Mouse (Mus musculus) midbrain, postnatal 0 days (tissue): ENCODE measurements at regions not wholly inside any gene's neighbourhood (a gene's known extent, or its start where the extent isn't known, plus 50 kb on each side); places are given as distances from the start of the nearest gene placed in this dataset.

ENCODE experiments used
- ATAC-seq: fragments of 200-750 bp; cut with Nextera tagmentation; 2 replicates; pipeline ENCODE4 v1.8.0; 2017; ENCODE audit warnings: moderate number of reproducible peaks, mild to moderate bottlenecking, moderate TSS enrichment, moderate library complexity; ENCODE audit not compliant: low FRiP score
- DNase-seq: peaks from one replicate; pipeline ENCODE4 v3.0.0-alpha.2; 2015; ENCODE audit warnings: low spot score
- H3K27ac ChIP-seq: fragments of 300-500 bp; sonication (generic); 2 replicates; pipeline ENCODE4 v1.5.1; 2014; ENCODE audit warnings: low read depth, mild to moderate bottlenecking, low read length, mixed read lengths
- H3K27me3 ChIP-seq: fragments of 300-500 bp; sonication (generic); 2 replicates; pipeline ENCODE4 v1.6.1; 2014; ENCODE audit warnings: low read length, control low read depth, mixed read lengths; ENCODE audit not compliant: insufficient read depth
- H3K36me3 ChIP-seq: fragments of 300-500 bp; sonication (generic); 2 replicates; pipeline ENCODE4 v1.6.1; 2014; ENCODE audit warnings: low read length, control low read depth, mixed read lengths; ENCODE audit not compliant: insufficient read depth
- H3K4me1 ChIP-seq: fragments of 300-500 bp; sonication (generic); 2 replicates; pipeline ENCODE4 v1.6.1; 2014; ENCODE audit warnings: mild to moderate bottlenecking, control low read depth, antibody characterized with exemption, low read length, mixed read lengths; ENCODE audit not compliant: insufficient read depth
- H3K4me2 ChIP-seq: fragments of 300-500 bp; sonication (generic); 2 replicates; pipeline ENCODE4 v1.6.1; 2014; ENCODE audit warnings: low read depth, mild to moderate bottlenecking, low read length, mixed read lengths; ENCODE audit not compliant: poor library complexity, severe bottlenecking
- H3K4me3 ChIP-seq: fragments of 300-500 bp; sonication (generic); 2 replicates; pipeline ENCODE4 v1.5.1; 2014; ENCODE audit warnings: low read depth, mild to moderate bottlenecking, low read length, moderate library complexity
- H3K9ac ChIP-seq: fragments of 300-500 bp; sonication (generic); replicated peaks from 2 replicates; pipeline ENCODE4 v1.6.1; 2014; ENCODE audit warnings: mild to moderate bottlenecking, low read length, moderate library complexity, mixed read lengths; ENCODE audit not compliant: poor library complexity, severe bottlenecking
- H3K9me3 ChIP-seq: fragments of 300-500 bp; sonication (generic); 2 replicates; pipeline ENCODE4 v1.6.1; 2016; ENCODE audit warnings: low read length, control low read depth
- CTCF ChIP-seq: IDR thresholded peaks from 2 replicates; pipeline ENCODE4 v1.5.1; 2016; ENCODE audit warnings: antibody characterized with exemption, mild to moderate bottlenecking
- WGBS: fragments of 180-500 bp; shearing (Covaris S2); extraction: QIAGEN DNeasy Blood & Tissue Kit; methylation state at CpG from one replicate; pipeline ENCODE4 v1.1.7; 2014; 5-methylcytosine and 5-hydroxymethylcytosine counted together

DNA sequence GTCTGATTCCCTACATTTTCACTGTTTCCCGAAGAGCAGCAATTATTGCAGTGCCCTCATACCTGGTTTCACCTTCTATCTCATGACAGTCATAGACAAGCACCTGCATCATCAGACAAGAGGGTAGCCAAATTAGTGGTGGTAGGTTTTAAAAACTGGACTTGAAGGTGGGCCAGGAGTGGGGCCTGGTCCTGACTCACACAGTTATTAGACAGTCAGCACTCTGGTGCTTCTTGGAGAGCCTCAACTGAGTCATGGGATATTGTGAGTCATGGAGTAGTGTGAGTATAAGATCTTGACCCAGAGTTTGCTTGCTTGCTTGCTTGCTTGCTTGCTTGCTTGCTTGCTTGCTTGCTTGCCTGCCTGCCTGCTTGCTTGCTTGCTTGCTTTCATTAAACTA is 73.1 kb upstream of the Gm34302 start:
- no peaks in the 10 kb centered on the region for H3K4me1 ChIP-seq
- no peaks in the 10 kb centered on the region for H3K36me3 ChIP-seq
- no peak overlapping the region for H3K9ac ChIP-seq
- DNase-seq (no peak), ATAC-seq (no peak)
- no peak overlapping the region for H3K4me2 ChIP-seq
- H3K27me3 ChIP-seq: no peaks in the 10 kb centered on the region; the same call in 1 of the 2 replicates
- 100% methylated on average over 1 of the region's 1 CpGs for WGBS
- TF ChIP-seq CTCF: no peak
- H3K9me3 ChIP-seq: no peaks in the 10 kb centered on the region
- H3K27ac ChIP-seq: no peak overlapping the region
- H3K4me3 ChIP-seq: no peak overlapping the region

- Histone ChIP-seq H3K9me3 (no peaks in the 10 kb centered on the region), H3K9ac (no peak overlapping the region), H3K4me1 (no peaks in the 10 kb centered on the region), H3K4me3 (no peak overlapping the region), H3K36me3 (no peaks in the 10 kb centered on the region), H3K27ac (no peak overlapping the region), H3K27me3 (no peaks in the 10 kb centered on the region; the same call in 1 of the 2 replicates), H3K4me2 (no peak overlapping the region)
- peak; percentile 89 for TF ChIP-seq CTCF
- ATAC-seq (peak; percentile 55; the same call in 1 of the 2 replicates), DNase-seq (peak; percentile 86)
- 5% methylated on average over 9 of the region's 9 CpGs for WGBS
Measured at GRCm38 (mm10) chr3:63554872-63555271, 71.2 kb upstream of the Gm34302 start.

- DNase-seq (no peak), ATAC-seq (no peak)
- H3K9me3 ChIP-seq: no peaks in the 10 kb centered on the region
- TF ChIP-seq CTCF: no peak
- no peak overlapping the region for H3K4me2 ChIP-seq
- no peaks in the 10 kb centered on the region; the same call in 1 of the 2 replicates for H3K27me3 ChIP-seq
- H3K4me3 ChIP-seq: no peak overlapping the region
- H3K27ac ChIP-seq: no peak overlapping the region
- H3K9ac ChIP-seq: no peak overlapping the region
- no peaks in the 10 kb centered on the region for H3K4me1 ChIP-seq
- H3K36me3 ChIP-seq: no peaks in the 10 kb centered on the region
- WGBS: 84% methylated on average over 2 of the region's 2 CpGs
Measured at GRCm38 (mm10) chr3:63553426-63553825, 69.7 kb upstream of the Gm34302 start.

GRCm38 (mm10) chr3:63551661-63552060 is 68.0 kb upstream of the Gm34302 start:
- DNase-seq (no peak), ATAC-seq (no peak)
- no peaks in the 10 kb centered on the region for H3K4me1 ChIP-seq
- 81% methylated on average over 5 of the region's 5 CpGs for WGBS
- H3K9ac ChIP-seq: no peak overlapping the region
- H3K27ac ChIP-seq: no peak overlapping the region
- no peaks in the 10 kb centered on the region; the same call in 1 of the 2 replicates for H3K27me3 ChIP-seq
- H3K4me3 ChIP-seq: no peak overlapping the region
- TF ChIP-seq CTCF: no peak
- H3K4me2 ChIP-seq: no peak overlapping the region
- no peaks in the 10 kb centered on the region for H3K9me3 ChIP-seq
- no peaks in the 10 kb centered on the region for H3K36me3 ChIP-seq

GRCm38 (mm10) chr3:63542638-63543408 is 59.1 kb upstream of the Gm34302 start:
- no peak overlapping the region for H3K27ac ChIP-seq
- no peak overlapping the region for H3K4me3 ChIP-seq
- no peak overlapping the region for H3K9ac ChIP-seq
- H3K36me3 ChIP-seq: no peaks in the 10 kb centered on the region
- no peak for ATAC-seq
- no peak overlapping the region for H3K4me2 ChIP-seq
- WGBS: 70% methylated on average over 4 of the region's 4 CpGs
- H3K4me1 ChIP-seq: no peaks in the 10 kb centered on the region
- DNase-seq: no peak
- no peak for TF ChIP-seq CTCF
- H3K9me3 ChIP-seq: no peaks in the 10 kb centered on the region
- H3K27me3 ChIP-seq: no peaks in the 10 kb centered on the region

GRCm38 (mm10) chr3:63538881-63539280 is 55.2 kb upstream of the Gm34302 start:
- peak; percentile 47 for TF ChIP-seq CTCF
- Histone ChIP-seq H3K36me3 (no peaks in the 10 kb centered on the region), H3K27ac (no peak overlapping the region), H3K4me1 (no peaks in the 10 kb centered on the region), H3K9me3 (no peaks in the 10 kb centered on the region), H3K4me3 (no peak overlapping the region), H3K9ac (no peak overlapping the region), H3K4me2 (no peak overlapping the region), H3K27me3 (no peaks in the 10 kb centered on the region)
- ATAC-seq (no peak), DNase-seq (peak; percentile 21)
- 65% methylated on average over 2 of the region's 2 CpGs for WGBS
